Mouse (Mus musculus) midbrain, embryonic 16.5 days (tissue): ENCODE results near the gene Tnr. TPM values are rescaled to one million over a fixed set of nuclear protein-coding genes. Genes with fewer than 3 reads are reported as not detected.

ENCODE experiments used
- ATAC-seq: fragments of 200-750 bp; cut with Nextera tagmentation; 2 replicates; pipeline ENCODE4 v1.8.0; 2017; ENCODE audit warnings: moderate TSS enrichment
- H3K27ac ChIP-seq: fragments of 300-500 bp; sonication (generic); 2 replicates; pipeline ENCODE4 v1.5.1; 2014; ENCODE audit warnings: mild to moderate bottlenecking, low read length, mixed read lengths
- H3K27me3 ChIP-seq: fragments of 300-500 bp; sonication (generic); 2 replicates; pipeline ENCODE4 v1.6.1; 2014; ENCODE audit warnings: low read depth, low read length, mixed read lengths; ENCODE audit not compliant: control insufficient read depth, insufficient read depth
- H3K36me3 ChIP-seq: fragments of 300-500 bp; sonication (generic); 2 replicates; pipeline ENCODE4 v1.6.1; 2014; ENCODE audit warnings: mild to moderate bottlenecking, low read length, moderate library complexity, mixed read lengths; ENCODE audit not compliant: control insufficient read depth, insufficient read depth
- H3K4me1 ChIP-seq: fragments of 300-500 bp; sonication (generic); 2 replicates; pipeline ENCODE4 v1.6.1; 2014; ENCODE audit warnings: mild to moderate bottlenecking, low read length, mixed read lengths; ENCODE audit not compliant: control insufficient read depth, insufficient read depth
- H3K4me2 ChIP-seq: fragments of 300-500 bp; sonication (generic); 2 replicates; pipeline ENCODE4 v1.6.1; 2014; ENCODE audit warnings: mild to moderate bottlenecking, low read length, mixed read lengths
- H3K4me3 ChIP-seq: fragments of 300-500 bp; sonication (generic); 2 replicates; pipeline ENCODE4 v1.5.1; 2014; ENCODE audit warnings: low read depth, mild to moderate bottlenecking, low read length, moderate library complexity, mixed read lengths
- H3K9ac ChIP-seq: fragments of 300-500 bp; sonication (generic); 2 replicates; pipeline ENCODE4 v1.6.1; 2014; ENCODE audit warnings: low read depth, low read length, mixed read lengths
- H3K9me3 ChIP-seq: fragments of 300-500 bp; sonication (generic); replicated peaks from 2 replicates; pipeline ENCODE4 v1.6.1; 2014; ENCODE audit warnings: mild to moderate bottlenecking, low read length, mixed read lengths; ENCODE audit not compliant: control insufficient read depth, poor library complexity, severe bottlenecking
- WGBS: fragments of 180-500 bp; shearing (Covaris S2); extraction: QIAGEN DNeasy Blood & Tissue Kit; methylation state at CpG from one replicate; pipeline ENCODE4 v1.1.7; 2014; 5-methylcytosine and 5-hydroxymethylcytosine counted together
- polyA plus RNA-seq: library from polyadenylated mRNA; unstranded; fragments of >200 nt; fragmentation: Nextera tagmentation; extraction: Ambion mirVana; gene quantifications from 2 replicates; pipeline ENCODE4 v1.2.1, GENCODE M21; 2015

The Tnr gene
- polyA plus RNA-seq, 1 experiment from 2014 or later, result 5.4 TPM

GRCm38 (mm10) chr1:159914726-159915125, 391.2 kb downstream of the Tnr start:
- no peaks in the 10 kb centered on the region for H3K9me3 ChIP-seq
- no peaks in the 10 kb centered on the region; the same call in 1 of the 2 replicates for H3K36me3 ChIP-seq
- H3K9ac ChIP-seq, result no peak overlapping the region
- H3K27ac ChIP-seq, result no peak overlapping the region
- ATAC-seq, result no peak
- no peaks in the 10 kb centered on the region for H3K4me1 ChIP-seq
- no peak overlapping the region for H3K4me2 ChIP-seq
- H3K4me3 ChIP-seq, result no peak overlapping the region
- no peaks in the 10 kb centered on the region for H3K27me3 ChIP-seq

- Histone ChIP-seq H3K27ac (no peak overlapping the region), H3K27me3 (no peaks in the 10 kb centered on the region), H3K9me3 (no peaks in the 10 kb centered on the region), H3K9ac (no peak overlapping the region), H3K4me2 (no peak overlapping the region), H3K4me3 (no peak overlapping the region), H3K36me3 (no peaks in the 10 kb centered on the region), H3K4me1 (no peaks in the 10 kb centered on the region)
- ATAC-seq, result no peak
- WGBS, result 85% methylated on average over 2 of the region's 2 CpGs
Measured at GRCm38 (mm10) chr1:159920571-159920970, 397.0 kb downstream of the Tnr start.

GRCm38 (mm10) chr1:159923010-159923409, 399.4 kb downstream of the Tnr start:
- no peak for ATAC-seq
- Histone ChIP-seq H3K36me3 (no peaks in the 10 kb centered on the region), H3K4me3 (no peak overlapping the region), H3K4me1 (no peaks in the 10 kb centered on the region), H3K27me3 (no peaks in the 10 kb centered on the region), H3K27ac (no peak overlapping the region), H3K9me3 (no peaks in the 10 kb centered on the region), H3K9ac (no peak overlapping the region), H3K4me2 (no peak overlapping the region)
- 96% methylated on average over 7 of the region's 7 CpGs for WGBS

- H3K27me3 ChIP-seq, result no peaks in the 10 kb centered on the region
- H3K9ac ChIP-seq, result no peak overlapping the region
- no peak overlapping the region for H3K4me2 ChIP-seq
- H3K27ac ChIP-seq, result no peak overlapping the region
- H3K9me3 ChIP-seq, result no peaks in the 10 kb centered on the region
- no peaks in the 10 kb centered on the region for H3K36me3 ChIP-seq
- WGBS, result 84% methylated on average over 4 of the region's 4 CpGs
- no peak for ATAC-seq
- no peak overlapping the region for H3K4me3 ChIP-seq
- no peaks in the 10 kb centered on the region for H3K4me1 ChIP-seq
Measured at GRCm38 (mm10) chr1:159924105-159924504, 400.5 kb downstream of the Tnr start.

GRCm38 (mm10) chr1:159924684-159925083, 401.1 kb downstream of the Tnr start:
- no peak overlapping the region for H3K4me3 ChIP-seq
- H3K27me3 ChIP-seq, result no peaks in the 10 kb centered on the region
- ATAC-seq, result no peak
- H3K36me3 ChIP-seq, result no peaks in the 10 kb centered on the region
- 93% methylated on average over 5 of the region's 5 CpGs for WGBS
- no peak overlapping the region for H3K4me2 ChIP-seq
- H3K27ac ChIP-seq, result no peak overlapping the region
- H3K9me3 ChIP-seq, result no peaks in the 10 kb centered on the region
- H3K9ac ChIP-seq, result no peak overlapping the region
- no peaks in the 10 kb centered on the region for H3K4me1 ChIP-seq

GRCm38 (mm10) chr1:159928681-159929335, 405.2 kb downstream of the Tnr start:
- no peak overlapping the region for H3K4me2 ChIP-seq
- no peaks in the 10 kb centered on the region for H3K27me3 ChIP-seq
- no peaks in the 10 kb centered on the region for H3K9me3 ChIP-seq
- 85% methylated on average over 9 of the region's 9 CpGs for WGBS
- no peaks in the 10 kb centered on the region for H3K36me3 ChIP-seq
- H3K4me1 ChIP-seq, result no peaks in the 10 kb centered on the region
- H3K4me3 ChIP-seq, result no peak overlapping the region
- H3K27ac ChIP-seq, result no peak overlapping the region
- no peak for ATAC-seq
- H3K9ac ChIP-seq, result no peak overlapping the region

- H3K27me3 ChIP-seq, result no peaks in the 10 kb centered on the region
- H3K9ac ChIP-seq, result no peak overlapping the region
- no peak overlapping the region for H3K27ac ChIP-seq
- no peaks in the 10 kb centered on the region for H3K4me1 ChIP-seq
- no peak overlapping the region for H3K4me3 ChIP-seq
- H3K9me3 ChIP-seq, result no peaks in the 10 kb centered on the region
- H3K4me2 ChIP-seq, result no peak overlapping the region
- ATAC-seq, result 0 out of 2 replicates have a peak, but pooled peaks have one; percentile 45
- no peaks in the 10 kb centered on the region for H3K36me3 ChIP-seq
Measured at GRCm38 (mm10) chr1:159932092-159932491, 408.5 kb downstream of the Tnr start.

- WGBS, result 42% methylated on average over 2 of the region's 2 CpGs
- ATAC-seq, result 0 out of 2 replicates have a peak, but pooled peaks have one; percentile 39
- H3K4me3 ChIP-seq, result no peak overlapping the region
Measured at GRCm38 (mm10) chr1:159932598-159932997, 409.0 kb downstream of the Tnr start.

GRCm38 (mm10) chr1:159938449-159938848, 414.9 kb downstream of the Tnr start:
- H3K27me3 ChIP-seq, result no peaks in the 10 kb centered on the region
- no peak overlapping the region for H3K27ac ChIP-seq
- no peak for ATAC-seq
- H3K36me3 ChIP-seq, result no peaks in the 10 kb centered on the region
- H3K4me3 ChIP-seq, result no peak overlapping the region
- H3K9ac ChIP-seq, result no peak overlapping the region
- H3K4me2 ChIP-seq, result no peak overlapping the region
- WGBS, result 91% methylated on average over 2 of the region's 2 CpGs
- no peaks in the 10 kb centered on the region for H3K9me3 ChIP-seq
- no peaks in the 10 kb centered on the region for H3K4me1 ChIP-seq

More at GRCm38 (mm10) chr1:159932598-159932997, 409.0 kb downstream of the Tnr start:
- Histone ChIP-seq H3K36me3 (no peaks in the 10 kb centered on the region), H3K4me2 (no peak overlapping the region), H3K4me1 (no peaks in the 10 kb centered on the region), H3K27ac (no peak overlapping the region), H3K27me3 (no peaks in the 10 kb centered on the region), H3K9ac (no peak overlapping the region), H3K9me3 (no peaks in the 10 kb centered on the region)
